Mouse (Mus musculus): Measurements from ENCODE around the gene Scly. TPM values are rescaled to one million over a fixed set of nuclear protein-coding genes. Genes with fewer than 3 reads are reported as not detected.

Scly gene
- total RNA-seq, 2 experiments from 2014 or later: 14.4 to 17.5 TPM

DNA sequence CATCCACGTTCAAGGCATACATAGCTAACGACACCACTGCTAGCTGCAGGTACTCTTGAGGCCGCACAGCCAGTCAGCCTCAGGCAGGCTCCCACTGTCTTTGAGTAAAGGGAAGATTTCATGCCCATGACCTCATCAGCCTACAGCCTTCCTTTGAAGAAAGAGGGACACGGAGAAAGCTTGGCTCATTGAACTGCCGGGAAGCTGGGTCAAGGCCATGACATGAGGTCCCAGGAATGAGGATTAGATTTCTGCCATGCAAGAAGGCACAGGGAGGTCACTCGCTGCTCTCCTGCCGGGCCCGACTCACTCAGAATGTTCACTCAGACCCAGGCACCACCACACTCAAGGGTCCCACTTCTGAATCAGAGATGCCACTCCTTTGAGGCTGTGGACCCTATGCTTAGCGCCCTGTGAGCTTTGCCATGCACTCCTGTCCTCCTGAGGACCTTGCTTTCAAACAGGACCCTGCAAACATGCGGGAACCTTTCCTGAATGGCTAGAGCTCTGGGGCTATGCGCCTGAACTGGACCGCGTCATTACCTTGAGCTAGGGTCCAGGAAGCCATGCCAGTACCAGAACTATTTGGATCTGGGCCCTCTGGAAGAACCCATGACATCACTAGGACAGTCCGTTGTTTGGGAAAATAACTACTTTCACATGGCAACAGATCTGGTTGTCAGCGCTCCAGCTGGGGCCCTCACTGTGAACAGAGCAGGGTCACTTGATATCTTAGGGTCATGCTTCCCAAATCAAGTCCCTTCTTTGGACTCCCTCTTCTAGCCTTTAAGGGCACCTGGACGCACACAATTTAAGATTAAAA is 66.9 kb downstream of the Scly start:
- DNase-seq: no peak

DNA sequence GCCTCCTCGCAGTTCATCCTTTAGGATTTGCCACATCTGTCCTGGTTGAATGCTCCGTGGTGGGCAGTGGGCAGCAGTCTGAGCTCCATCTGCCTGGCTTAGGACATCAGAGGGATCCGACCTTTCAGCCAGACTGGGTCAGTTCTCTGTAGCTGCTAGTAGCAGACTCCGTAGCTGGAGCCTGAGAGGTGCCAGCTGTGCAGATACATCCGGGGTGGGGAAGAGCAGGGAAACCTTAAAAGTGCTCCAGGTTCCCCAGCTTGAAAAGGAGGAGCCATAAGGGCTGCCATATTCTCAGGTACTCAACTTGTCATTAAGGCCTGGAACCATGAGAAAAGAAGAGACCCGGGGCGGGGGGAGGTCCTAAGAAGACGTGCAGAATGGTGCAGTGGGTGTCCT is 67.7 kb downstream of the Scly start:
- DNase-seq: no peak

- DNase-seq: peak; percentile 82
Observed at GRCm38 (mm10) chr1:91366215-91367108, 68.3 kb downstream of the Scly start, which contains the start of gene Erfe. Gene Erfe, plus strand, starts transcription at chr1:91366430.

GRCm38 (mm10) chr1:91367295-91367694 is 69.2 kb downstream of the Scly start:
- DNase-seq: no peak

- no peak for DNase-seq
Observed at GRCm38 (mm10) chr1:91369408-91369807, 71.3 kb downstream of the Scly start.

- DNase-seq: no peak
Observed at GRCm38 (mm10) chr1:91370055-91370454, 71.9 kb downstream of the Scly start.

Other genes starting within 250 kb of the Scly start
- gene Rbm44, start 153.2 kb upstream of the Scly start, total RNA-seq (2021): 1 to 10 TPM in 1 of 2 experiments, under 1 TPM in 1; 0.88 to 1.1 TPM
- gene Ramp1, start 118.5 kb upstream of the Scly start, total RNA-seq (2021): 10 to 100 TPM; 24.3 to 26.8 TPM
- 10 to 100 TPM; 49.3 to 55.0 TPM for gene Ube2f, start 48.0 kb upstream of the Scly start, total RNA-seq (2021)
- gene Espnl, start 23.7 kb downstream of the Scly start, total RNA-seq (2021): under 1 TPM; 0.14 to 0.18 TPM
- gene Klhl30, start 52.7 kb downstream of the Scly start, total RNA-seq (2021): 10 to 100 TPM; 51.2 to 55.4 TPM
- 1 to 10 TPM; 1.1 to 1.4 TPM for gene Erfe, start 68.1 kb downstream of the Scly start, total RNA-seq (2021)
- gene Ilkap, start 100.5 kb downstream of the Scly start, total RNA-seq (2021): 10 to 100 TPM; 58.2 to 59.1 TPM
- 10 to 100 TPM; 29.6 to 30.6 TPM for gene Hes6, start 115.7 kb downstream of the Scly start, total RNA-seq (2021)
- gene Per2, start 161.0 kb downstream of the Scly start, total RNA-seq (2021): 10 to 100 TPM in 1 of 2 experiments, 1 to 10 TPM in 1; 8.5 to 11.2 TPM
- 1 to 10 TPM; 4.3 to 4.6 TPM for gene Traf3ip1, start 196.3 kb downstream of the Scly start, total RNA-seq (2021)
- 10 to 100 TPM; 17.5 to 18.2 TPM for gene Asb1, start 242.2 kb downstream of the Scly start, total RNA-seq (2021)